Mouse (Mus musculus) retina, postnatal 7 days (tissue): ENCODE measurements around the gene 4930524J08Rik.

ENCODE experiments used
- DNase-seq: peaks from one replicate; pipeline ENCODE4 v3.0.0-alpha.2; 2012; ENCODE audit warnings: low read depth, low spot score

Gene 4930524J08Rik

GRCm38 (mm10) chr5:99978699-99979442 lies at the start of gene 4930524J08Rik, which contains the start of gene Hnrnpd:
Gene 4930524J08Rik, plus strand, starts transcription at chr5:99979061.
Gene Hnrnpd, minus strand, starts transcription at chr5:99978938.
- DNase-seq, result peak; percentile 98

- DNase-seq, result no peak
Observed at GRCm38 (mm10) chr5:99931910-99932309, 47.0 kb upstream of the 4930524J08Rik start.

- DNase-seq, result no peak
Observed at GRCm38 (mm10) chr5:99939440-99939839, 39.4 kb upstream of the 4930524J08Rik start.

- no peak for DNase-seq
Observed at GRCm38 (mm10) chr5:99941273-99941672, 37.6 kb upstream of the 4930524J08Rik start.

GRCm38 (mm10) chr5:99941776-99942502 lies 36.9 kb upstream of the 4930524J08Rik start:
- no peak for DNase-seq

- DNase-seq, result no peak
Observed at GRCm38 (mm10) chr5:99952513-99952912, 26.3 kb upstream of the 4930524J08Rik start.

- no peak for DNase-seq
Observed at GRCm38 (mm10) chr5:99953883-99954282, 25.0 kb upstream of the 4930524J08Rik start.

GRCm38 (mm10) chr5:99958666-99959065 lies 20.2 kb upstream of the 4930524J08Rik start:
- DNase-seq, result no peak

GRCm38 (mm10) chr5:99959236-99959936 lies 19.5 kb upstream of the 4930524J08Rik start:
- DNase-seq, result no peak

- DNase-seq, result no peak
Observed at GRCm38 (mm10) chr5:99959960-99960359, 18.9 kb upstream of the 4930524J08Rik start.

- DNase-seq, result no peak
Observed at GRCm38 (mm10) chr5:99973941-99974340, 4.9 kb upstream of the 4930524J08Rik start.

GRCm38 (mm10) chr5:99975061-99975460 lies 3.8 kb upstream of the 4930524J08Rik start:
- DNase-seq, result no peak

- no peak for DNase-seq
Observed at GRCm38 (mm10) chr5:99975776-99976175, 3.1 kb upstream of the 4930524J08Rik start.

- DNase-seq, result no peak
Observed at GRCm38 (mm10) chr5:99976334-99976955, 2.4 kb upstream of the 4930524J08Rik start.

- DNase-seq, result peak; percentile 51
Observed at GRCm38 (mm10) chr5:99977516-99978301, 1.2 kb upstream of the 4930524J08Rik start.

GRCm38 (mm10) chr5:99983452-99984061 lies 4.7 kb downstream of the 4930524J08Rik start:
- DNase-seq, result no peak

- no peak for DNase-seq
Observed at GRCm38 (mm10) chr5:99994166-99994565, 15.3 kb downstream of the 4930524J08Rik start.

GRCm38 (mm10) chr5:99994680-99995079 lies 15.8 kb downstream of the 4930524J08Rik start:
- no peak for DNase-seq

GRCm38 (mm10) chr5:100000048-100000447 lies 21.2 kb downstream of the 4930524J08Rik start:
- no peak for DNase-seq

GRCm38 (mm10) chr5:100000500-100000899 lies 21.6 kb downstream of the 4930524J08Rik start:
- no peak for DNase-seq
